Mouse (Mus musculus) stomach, postnatal 0 days (tissue): ENCODE data around the gene Cpsf3.

Experiments used
- CTCF ChIP-seq: IDR thresholded peaks from 2 replicates; pipeline ENCODE4 v1.5.1; 2016; ENCODE audit warnings: antibody characterized with exemption, low read depth, mild to moderate bottlenecking, moderate library complexity
- EP300 ChIP-seq: optimal IDR thresholded peaks from 2 replicates; pipeline ENCODE3; 2016; ENCODE audit warnings: antibody characterized with exemption

- no peak for TF ChIP-seq CTCF
- no peak for TF ChIP-seq EP300
These were observed 13.7 kb downstream of the Cpsf3 start for GRCm38 (mm10) chr12:21298856-21299255.
